ENCODE assay signal across 9 mouse cellular contexts in genomic region chr7:16297616-16298015, GRCm38 (mm10). TPM values are rescaled to one million over a fixed set of nuclear protein-coding genes. Genes with fewer than 3 reads are reported as not detected.
DNase-seq lines count a peak whose midpoint lies in the region; ATAC-seq and TF ChIP-seq lines count a peak whose summit lies in the region.
"Had no signal": no experiment of that assay in that cellular context is flagged by ENCODE, and none has a peak within 500 bp of the region (broad histone marks: within the 10 kb centered on the region; RNA-seq: fewer than 3 reads in every experiment).

No protein-coding gene starts in this region.

- H3K4me3 ChIP-seq in heart, embryonic 15.5 days = no peak overlapping the region
- H3K4me3 ChIP-seq in lung, embryonic 14.5 days (ENCODE audit: low read depth, low read length) = no peak overlapping the region
- no peak overlapping the region for H3K4me3 ChIP-seq in embryonic facial prominence, embryonic 13.5 days
- 0 out of 2 replicates have a peak overlapping the region, but pooled peaks have one; percentile 34 for H3K4me3 ChIP-seq in midbrain, postnatal 0 days (ENCODE audit: low read depth, low read length)

- intact Hi-C loops in left cerebral cortex, postnatal 14 days (cut with DNase I) = loop anchor here (10.0 kb wide), 2 partner anchors 167 to 317 kb away; partner anchors contain the start of gene Arhgap35

- no peaks in the 10 kb centered on the region for H3K9me3 ChIP-seq in heart, embryonic 15.5 days (replicated peaks)
- no peaks in the 10 kb centered on the region for H3K9me3 ChIP-seq in lung, embryonic 14.5 days (ENCODE audit: low read depth, low read length)
- H3K9me3 ChIP-seq in embryonic facial prominence, embryonic 13.5 days = no peaks in the 10 kb centered on the region
- H3K9me3 ChIP-seq in midbrain, postnatal 0 days (ENCODE audit: low read length) = no peaks in the 10 kb centered on the region
- H3K9me3 ChIP-seq: lung, embryonic 15.5 days had no signal

- no peak for DNase-seq in heart, adult 9 months (ENCODE audit: low spot score in 2 of 2)
- DNase-seq in lung, embryonic 14.5 days = no peak
- DNase-seq in lung, postnatal 25 days (ENCODE audit: low spot score) = no peak
- no peak for DNase-seq in midbrain, postnatal 0 days (ENCODE audit: low spot score)
- DNase-seq in left cerebral cortex, postnatal 14 days (ENCODE audit: low spot score in 2 of 2) = no peak

- ATAC-seq in heart, embryonic 15.5 days (replicated peaks; ENCODE audit: insufficient number of reproducible peaks, insufficient read depth, low FRiP score, low read depth) = no peak
- ATAC-seq in lung, embryonic 14.5 days (ENCODE audit: insufficient read depth) = no peak
- no peak for ATAC-seq in embryonic facial prominence, embryonic 13.5 days (ENCODE audit: insufficient number of reproducible peaks, insufficient read depth, low FRiP score, low TSS enrichment, low read depth)
- no peak for ATAC-seq in midbrain, postnatal 0 days (ENCODE audit: low FRiP score)

- peak overlapping the region; percentile 80 for H3K27ac ChIP-seq in heart, embryonic 15.5 days
- H3K27ac ChIP-seq in lung, embryonic 14.5 days (ENCODE audit: low read depth) = no peak overlapping the region
- 0 out of 2 replicates have a peak overlapping the region, but pooled peaks have one; percentile 58 for H3K27ac ChIP-seq in embryonic facial prominence, embryonic 13.5 days
- H3K27ac ChIP-seq in midbrain, postnatal 0 days (ENCODE audit: low read depth, low read length) = no peak overlapping the region

- no peak for TF ChIP-seq CTCF in lung, embryonic 14.5 days (IDR thresholded peaks at IDR 0.05; ENCODE audit: low read depth)
- no peak for TF ChIP-seq CTCF in midbrain, postnatal 0 days (IDR thresholded peaks at IDR 0.05)

- 50% methylated on average over 2 of the region's 2 CpGs for whole genome bisulfite sequencing in heart, embryonic 15.5 days
- 47% methylated on average over 2 of the region's 2 CpGs for WGBS in lung, embryonic 14.5 days
- WGBS in embryonic facial prominence, embryonic 13.5 days = 56% methylated on average over 2 of the region's 2 CpGs
- WGBS in midbrain, postnatal 0 days = 71% methylated on average over 2 of the region's 2 CpGs

- H3K36me3 ChIP-seq in heart, embryonic 15.5 days = no peaks in the 10 kb centered on the region
- H3K36me3 ChIP-seq in lung, embryonic 14.5 days (ENCODE audit: insufficient read depth) = no peaks in the 10 kb centered on the region
- no peaks in the 10 kb centered on the region for H3K36me3 ChIP-seq in embryonic facial prominence, embryonic 13.5 days
- no peaks in the 10 kb centered on the region for H3K36me3 ChIP-seq in midbrain, postnatal 0 days (ENCODE audit: insufficient read depth, low read length)
- H3K36me3 ChIP-seq: lung, embryonic 15.5 days had no signal

- H3K4me2 ChIP-seq in heart, embryonic 15.5 days = no peak overlapping the region
- H3K4me2 ChIP-seq in lung, embryonic 14.5 days = peak overlapping the region; percentile 73; the same call in 1 of the 2 replicates
- H3K4me2 ChIP-seq in embryonic facial prominence, embryonic 13.5 days = peak overlapping the region; percentile 67; the same call in 1 of the 2 replicates
- no peak overlapping the region for H3K4me2 ChIP-seq in midbrain, postnatal 0 days (ENCODE audit: low read depth, low read length, poor library complexity, severe bottlenecking)

- H3K27me3 ChIP-seq in heart, embryonic 15.5 days = no peaks in the 10 kb centered on the region
- no peaks in the 10 kb centered on the region for H3K27me3 ChIP-seq in lung, embryonic 14.5 days (ENCODE audit: insufficient read depth, low read length)
- H3K27me3 ChIP-seq in embryonic facial prominence, embryonic 13.5 days = no peaks in the 10 kb centered on the region
- H3K27me3 ChIP-seq in midbrain, postnatal 0 days (ENCODE audit: insufficient read depth, low read length) = no peaks in the 10 kb centered on the region
- H3K27me3 ChIP-seq: lung, embryonic 15.5 days had no signal

- peaks cover 36% of the 10 kb centered on the region for H3K4me1 ChIP-seq in heart, embryonic 15.5 days (replicated peaks)
- no peaks in the 10 kb centered on the region for H3K4me1 ChIP-seq in lung, embryonic 14.5 days (ENCODE audit: insufficient read depth)
- H3K4me1 ChIP-seq in embryonic facial prominence, embryonic 13.5 days = peaks cover 30% of the 10 kb centered on the region
- peaks cover 4% of the 10 kb centered on the region; the same call in 1 of the 2 replicates for H3K4me1 ChIP-seq in midbrain, postnatal 0 days (ENCODE audit: insufficient read depth, low read length)

- no peak overlapping the region for H3K9ac ChIP-seq in heart, embryonic 15.5 days
- H3K9ac ChIP-seq in lung, embryonic 14.5 days = peak overlapping the region; percentile 21; the same call in 1 of the 2 replicates
- H3K9ac ChIP-seq in embryonic facial prominence, embryonic 13.5 days = no peak overlapping the region
- H3K9ac ChIP-seq in midbrain, postnatal 0 days (replicated peaks; ENCODE audit: low read length, poor library complexity, severe bottlenecking) = no peak overlapping the region
- H3K9ac ChIP-seq: lung, embryonic 15.5 days had no signal

RNA-seq across cellular contexts. Expression of gene Bbc3, which starts 10.6 kb away (rescaled TPM):
- polyA plus RNA-seq in heart, embryonic 15.5 days (2015; fragmentation: Nextera tagmentation; extraction: Ambion mirVana) = 6.6 and 6.9 TPM in 2 replicates
- 4.9 and 6.4 TPM in 2 replicates for polyA plus RNA-seq in lung, embryonic 14.5 days (2014; fragmentation: Nextera tagmentation; extraction: Ambion mirVana)
- polyA plus RNA-seq in embryonic facial prominence, embryonic 13.5 days (2015; fragmentation: Nextera tagmentation; extraction: Ambion mirVana) = 4.8 and 5.2 TPM in 2 replicates
- total RNA-seq in midbrain, postnatal 0 days (2014; rRNA removed) = 45.1 and 50.6 TPM in 2 replicates
- polyA plus RNA-seq in midbrain, postnatal 0 days (2015; fragmentation: Nextera tagmentation; extraction: Ambion mirVana) = 38.9 and 39.0 TPM in 2 replicates
- 10 to 100 TPM; 22.3 to 23.0 TPM for total RNA-seq in left cerebral cortex, postnatal 14 days (2021)

RNA-seq across cellular contexts. Expression of gene Ccdc9, which starts 11.0 kb away (rescaled TPM):
- polyA plus RNA-seq in heart, embryonic 15.5 days (2015; fragmentation: Nextera tagmentation; extraction: Ambion mirVana) = 14.4 and 18.3 TPM in 2 replicates
- polyA plus RNA-seq in lung, embryonic 14.5 days (2014; fragmentation: Nextera tagmentation; extraction: Ambion mirVana) = 17.7 and 22.7 TPM in 2 replicates
- 31.0 and 32.9 TPM in 2 replicates for polyA plus RNA-seq in embryonic facial prominence, embryonic 13.5 days (2015; fragmentation: Nextera tagmentation; extraction: Ambion mirVana)
- total RNA-seq in midbrain, postnatal 0 days (2014; rRNA removed) = 31.5 and 35.0 TPM in 2 replicates
- polyA plus RNA-seq in midbrain, postnatal 0 days (2015; fragmentation: Nextera tagmentation; extraction: Ambion mirVana) = 12.7 and 13.6 TPM in 2 replicates
- 10 to 100 TPM; 85.2 to 87.3 TPM for total RNA-seq in left cerebral cortex, postnatal 14 days (2021)

RNA-seq across cellular contexts. Expression of gene Inafm1, which starts 24.2 kb away (rescaled TPM):
- 8.8 and 11.1 TPM in 2 replicates for polyA plus RNA-seq in heart, embryonic 15.5 days (2015; fragmentation: Nextera tagmentation; extraction: Ambion mirVana)
- 14.3 and 14.5 TPM in 2 replicates for polyA plus RNA-seq in lung, embryonic 14.5 days (2014; fragmentation: Nextera tagmentation; extraction: Ambion mirVana)
- 23.9 and 24.3 TPM in 2 replicates for polyA plus RNA-seq in embryonic facial prominence, embryonic 13.5 days (2015; fragmentation: Nextera tagmentation; extraction: Ambion mirVana)
- 58.2 and 60.5 TPM in 2 replicates for total RNA-seq in midbrain, postnatal 0 days (2014; rRNA removed)
- polyA plus RNA-seq in midbrain, postnatal 0 days (2015; fragmentation: Nextera tagmentation; extraction: Ambion mirVana) = 84.2 and 84.5 TPM in 2 replicates
- 10 to 100 TPM; 30.3 to 30.8 TPM for total RNA-seq in left cerebral cortex, postnatal 14 days (2021)

RNA-seq across cellular contexts. Expression of gene C5ar1, which starts 38.3 kb away (rescaled TPM):
- polyA plus RNA-seq in heart, embryonic 15.5 days (2015; fragmentation: Nextera tagmentation; extraction: Ambion mirVana) = 2.0 and 4.1 TPM in 2 replicates
- polyA plus RNA-seq in lung, embryonic 14.5 days (2014; fragmentation: Nextera tagmentation; extraction: Ambion mirVana) = 1.7 and 2.0 TPM in 2 replicates
- 1.4 and 1.5 TPM in 2 replicates for polyA plus RNA-seq in embryonic facial prominence, embryonic 13.5 days (2015; fragmentation: Nextera tagmentation; extraction: Ambion mirVana)
- total RNA-seq in midbrain, postnatal 0 days (2014; rRNA removed) = 0.85 and 1.4 TPM in 2 replicates
- polyA plus RNA-seq in midbrain, postnatal 0 days (2015; fragmentation: Nextera tagmentation; extraction: Ambion mirVana) = 1.4 TPM in 2 replicates
- total RNA-seq in left cerebral cortex, postnatal 14 days (2021) = 1 to 10 TPM in 1 of 2 experiments, under 1 TPM in 1; 0.70 to 1.7 TPM
- total RNA-seq: ES-E14 had no signal

RNA-seq across cellular contexts. Expression of gene C5ar2, which starts 53.7 kb away (rescaled TPM):
- 0.76 and 1.1 TPM in 2 replicates for polyA plus RNA-seq in heart, embryonic 15.5 days (2015; fragmentation: Nextera tagmentation; extraction: Ambion mirVana)
- polyA plus RNA-seq in lung, embryonic 14.5 days (2014; fragmentation: Nextera tagmentation; extraction: Ambion mirVana) = 0.05 and 0.18 TPM in 2 replicates
- 0.10 TPM in 1 of 2 replicates, not detected in the other for polyA plus RNA-seq in embryonic facial prominence, embryonic 13.5 days (2015; fragmentation: Nextera tagmentation; extraction: Ambion mirVana)
- total RNA-seq in midbrain, postnatal 0 days (2014; rRNA removed) = 0.05 and 0.09 TPM in 2 replicates
- 0.14 and 0.20 TPM in 2 replicates for polyA plus RNA-seq in midbrain, postnatal 0 days (2015; fragmentation: Nextera tagmentation; extraction: Ambion mirVana)
- under 1 TPM; 0.51 to 0.59 TPM for total RNA-seq in left cerebral cortex, postnatal 14 days (2021)

Comparison
In these comparisons a context has a peak if more than half of its experiments do, and no peak if none do; other contexts are left out.
1. H3K27ac ChIP-seq: peak in heart, embryonic 15.5 days (single experiment) and embryonic facial prominence, embryonic 13.5 days (single experiment); none in lung, embryonic 14.5 days (single experiment) and midbrain, postnatal 0 days (single experiment).
2. H3K4me2 ChIP-seq: peak in lung, embryonic 14.5 days (single experiment) and embryonic facial prominence, embryonic 13.5 days (single experiment); none in heart, embryonic 15.5 days (single experiment) and midbrain, postnatal 0 days (single experiment).